Mouse (Mus musculus) E14TG2a.4 (cell line): ENCODE measurements around the gene Dock4.

Experiments used
- CTCF ChIP-seq: conservative IDR thresholded peaks from 2 replicates; pipeline ENCODE4 v1.5.1; 2014; ENCODE audit warnings: low read length
- POU5F1 ChIP-seq: IDR thresholded peaks from 2 replicates; pipeline ENCODE4 v1.6.1; 2014; ENCODE audit warnings: low read length, borderline replicate concordance

DNA sequence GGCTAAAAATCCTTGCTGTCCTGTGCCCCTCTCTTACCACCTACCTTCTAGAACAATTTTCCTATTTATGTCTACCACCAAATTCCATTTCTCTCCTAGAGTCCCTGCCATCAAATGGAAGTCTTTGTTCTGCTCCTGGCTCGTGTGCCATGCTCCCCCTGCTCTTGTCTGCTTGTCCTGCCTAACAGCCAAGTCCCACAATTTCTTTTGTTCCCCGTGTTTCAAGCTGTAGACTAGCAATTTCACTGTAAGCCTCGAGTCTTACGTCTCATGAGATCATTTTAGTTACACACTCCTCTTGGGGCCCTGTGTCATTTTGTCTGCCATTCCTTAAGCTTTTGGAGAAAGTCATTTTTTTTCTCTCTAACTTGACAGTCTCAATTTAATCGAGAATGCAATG, 268.5 kb downstream of the Dock4 start:
- TF ChIP-seq CTCF, result no peak
- no peak for TF ChIP-seq POU5F1
